Mouse (Mus musculus) cerebellum, adult 11-12 months (tissue): Measurements from ENCODE around the gene Cd83.

Experiments
- DNase-seq: peaks from one replicate; pipeline ENCODE4 v3.0.0; 2022

Gene Cd83

GRCm38 (mm10) chr13:43774605-43775426 is 9.8 kb upstream of the Cd83 start:
- no peak for DNase-seq

GRCm38 (mm10) chr13:43775427-43775733 is 9.2 kb upstream of the Cd83 start:
- DNase-seq, result no peak

- DNase-seq, result no peak
Measured at GRCm38 (mm10) chr13:43777321-43778002, 7.1 kb upstream of the Cd83 start.

- no peak for DNase-seq
Measured at GRCm38 (mm10) chr13:43778021-43778649, 6.4 kb upstream of the Cd83 start.

GRCm38 (mm10) chr13:43778971-43779370 is 5.6 kb upstream of the Cd83 start:
- no peak for DNase-seq

- no peak for DNase-seq
Measured at GRCm38 (mm10) chr13:43780071-43780470, 4.5 kb upstream of the Cd83 start.

GRCm38 (mm10) chr13:43785712-43786072 is 1.1 kb downstream of the Cd83 start:
- DNase-seq, result no peak

- DNase-seq, result no peak
Measured at GRCm38 (mm10) chr13:43786171-43786795, 1.7 kb downstream of the Cd83 start.

GRCm38 (mm10) chr13:43787262-43787661 is 2.7 kb downstream of the Cd83 start:
- DNase-seq, result no peak

GRCm38 (mm10) chr13:43788071-43788470 is 3.5 kb downstream of the Cd83 start:
- DNase-seq, result no peak

- no peak for DNase-seq
Measured at GRCm38 (mm10) chr13:43788983-43789645, 4.5 kb downstream of the Cd83 start.

- DNase-seq, result no peak
Measured at GRCm38 (mm10) chr13:43790229-43791001, 5.8 kb downstream of the Cd83 start.

GRCm38 (mm10) chr13:43795334-43795733 is 10.8 kb downstream of the Cd83 start:
- DNase-seq, result no peak

- DNase-seq, result no peak
Measured at GRCm38 (mm10) chr13:43798655-43799054, 14.1 kb downstream of the Cd83 start.

- DNase-seq, result peak; percentile 61
Measured at GRCm38 (mm10) chr13:43800136-43800535, 15.6 kb downstream of the Cd83 start.

GRCm38 (mm10) chr13:43801961-43802360 is 17.4 kb downstream of the Cd83 start:
- DNase-seq, result no peak

- no peak for DNase-seq
Measured at GRCm38 (mm10) chr13:43802361-43803137, 18.0 kb downstream of the Cd83 start.

- DNase-seq, result no peak
Measured at GRCm38 (mm10) chr13:43804648-43805047, 20.1 kb downstream of the Cd83 start.

GRCm38 (mm10) chr13:43805159-43805758 is 20.7 kb downstream of the Cd83 start:
- DNase-seq, result no peak

GRCm38 (mm10) chr13:43806371-43807271 is 22.0 kb downstream of the Cd83 start:
- no peak for DNase-seq
